Mouse (Mus musculus) ovary, postnatal 36 days (tissue): ENCODE results near the gene Acaa1a.

Source experiments
- DNase-seq: peaks from one replicate; pipeline ENCODE4 v3.0.0; 2022; ENCODE audit warnings: low spot score, mixed read lengths

The Acaa1a gene

DNA sequence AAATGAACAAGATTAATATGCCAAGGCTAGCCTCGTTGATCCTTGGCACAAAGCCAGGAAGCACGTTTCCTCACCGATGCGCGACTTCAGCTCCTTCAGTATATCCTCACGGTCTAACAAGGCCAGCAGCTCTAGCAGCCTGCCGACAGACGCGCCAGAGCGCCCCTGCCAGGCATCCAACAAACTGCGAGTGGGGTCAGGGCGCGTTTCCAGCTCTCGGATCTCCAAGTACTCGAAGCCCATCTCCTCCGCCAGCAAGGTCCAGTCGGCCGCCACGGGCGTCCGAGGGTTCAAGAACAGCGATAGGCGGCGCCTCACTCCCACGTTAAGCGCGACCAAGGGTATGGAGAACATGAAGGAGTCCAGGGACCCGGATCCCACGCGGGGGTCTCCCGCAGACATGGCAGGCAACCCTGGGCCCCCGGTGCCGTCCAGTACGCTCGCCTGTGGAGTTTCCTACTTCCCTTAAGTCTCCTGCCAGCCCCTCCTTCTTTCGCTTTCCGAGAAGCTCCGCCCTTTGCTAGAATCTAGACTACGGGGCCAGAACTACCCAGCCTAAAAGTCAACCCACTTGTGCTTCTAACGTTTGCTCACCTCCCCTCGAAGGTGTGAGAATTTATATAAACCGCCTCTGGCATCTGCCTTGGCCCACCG is at the start of gene Acaa1a:
TSS of gene Acaa1a (plus strand) at position 119 of the 654 bp plus-strand sequence.
- DNase-seq: peak; percentile 76

DNA sequence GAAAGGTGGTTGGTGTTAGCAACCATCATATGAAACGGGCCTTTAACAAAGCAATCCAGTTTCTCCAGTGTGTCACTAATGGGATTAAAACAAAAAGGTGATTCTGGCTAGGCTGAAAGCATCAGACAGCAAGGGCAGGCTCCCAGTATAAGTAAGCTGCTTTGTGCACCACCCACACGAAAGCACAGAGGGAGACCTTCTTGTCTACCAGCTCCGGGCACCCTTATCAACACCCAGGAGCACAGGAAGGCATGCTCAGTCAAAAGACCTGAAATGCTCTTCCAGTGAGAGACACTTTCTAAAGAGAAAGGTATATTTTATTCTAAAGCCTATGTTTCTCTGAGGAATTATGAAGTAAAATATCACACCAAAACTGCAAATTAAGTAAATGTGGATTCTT is 48.7 kb upstream of the Acaa1a start:
- DNase-seq: no peak

DNA sequence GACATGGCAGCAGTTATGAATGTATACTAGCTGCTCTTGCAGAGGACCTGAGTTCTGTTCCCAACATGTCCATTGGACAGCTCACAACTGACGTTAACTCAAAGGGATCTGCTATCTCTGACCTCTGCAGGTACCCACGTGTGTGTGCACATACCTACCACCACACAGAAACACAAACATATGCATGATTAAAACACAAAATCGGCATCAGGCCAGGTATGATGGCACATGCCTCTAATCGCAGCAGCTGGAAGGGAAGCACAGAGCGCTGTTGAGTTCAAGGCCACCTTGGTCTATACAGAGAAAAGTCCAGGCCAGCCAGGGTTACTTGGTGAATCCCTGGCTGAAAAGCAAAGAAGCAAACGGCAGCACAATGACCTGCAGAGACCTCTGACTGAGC is 41.8 kb upstream of the Acaa1a start:
- no peak for DNase-seq

DNA sequence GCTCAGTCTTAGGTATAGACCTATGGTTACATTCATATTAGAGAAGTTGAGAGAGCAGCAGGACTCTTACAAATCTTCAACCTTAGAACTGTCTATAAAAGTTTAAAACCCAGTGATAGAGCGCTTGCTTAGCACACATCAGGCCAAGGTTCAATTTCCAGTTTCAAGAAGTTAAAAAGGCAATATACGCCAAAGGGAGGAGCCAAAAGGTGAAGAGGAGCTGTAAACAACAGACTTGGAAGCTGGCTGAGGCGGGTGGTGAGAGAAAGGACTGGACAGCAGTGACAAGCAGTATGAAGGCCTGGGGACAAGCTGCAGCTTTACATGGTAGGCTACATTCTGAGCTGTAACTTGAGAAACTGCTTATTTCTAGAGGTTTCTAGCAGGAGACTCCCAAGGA is 40.9 kb upstream of the Acaa1a start:
- DNase-seq: no peak

DNA sequence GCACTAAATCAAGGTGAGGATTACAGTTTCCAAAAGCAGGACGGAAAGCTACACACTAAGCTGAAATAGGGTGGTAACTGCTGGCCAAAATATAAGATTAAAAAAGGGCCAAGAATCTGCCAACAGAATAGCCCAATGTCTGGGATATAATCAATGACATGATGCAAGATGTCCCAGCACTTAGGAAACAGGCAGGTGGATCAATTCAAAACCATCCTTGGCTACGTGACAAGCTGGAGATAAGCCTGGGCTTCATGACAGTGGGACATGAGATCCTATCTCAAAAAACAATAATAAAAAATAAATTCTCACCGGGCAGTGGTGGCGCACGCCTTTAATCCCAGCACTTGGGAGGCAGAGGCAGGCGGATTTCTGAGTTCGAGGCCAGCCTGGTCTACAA is 33.6 kb upstream of the Acaa1a start:
- DNase-seq: no peak

DNA sequence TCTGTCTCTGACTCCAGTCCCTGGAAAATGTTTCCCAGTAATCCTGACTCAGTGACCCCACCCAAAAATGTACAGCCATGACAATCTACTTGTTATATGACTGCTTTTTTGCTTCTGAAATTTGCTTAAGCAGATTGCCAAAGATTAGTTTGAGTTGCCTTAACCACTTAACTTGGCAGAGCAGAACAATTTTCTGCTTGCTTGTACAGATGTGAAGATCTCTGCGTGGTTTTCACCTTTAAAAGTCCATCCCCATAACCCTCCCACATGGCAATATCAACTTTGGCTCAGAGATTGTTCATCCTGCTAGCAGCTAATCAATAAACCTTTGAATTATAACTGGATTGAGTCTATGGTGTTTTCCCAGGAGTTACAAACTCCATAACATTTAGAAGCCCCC is 30.4 kb upstream of the Acaa1a start:
- DNase-seq: no peak

DNA sequence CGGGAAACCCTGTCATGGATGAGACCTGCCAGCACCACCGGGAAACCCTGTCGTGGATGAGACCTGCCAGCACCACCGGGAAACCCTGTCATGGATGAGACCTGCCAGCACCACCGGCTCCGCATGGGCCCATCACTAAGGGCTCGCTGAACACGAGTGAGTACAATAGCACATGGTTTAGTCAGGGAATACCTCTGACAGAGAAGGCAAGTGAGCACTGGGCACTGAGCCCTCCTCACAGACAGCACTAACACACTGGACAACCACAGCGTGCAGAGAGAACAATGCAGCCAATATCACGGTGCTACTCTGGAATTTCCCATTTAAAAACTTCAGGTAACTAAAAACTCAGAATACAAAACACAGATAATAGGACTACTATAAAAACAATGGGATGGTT is 26.4 kb upstream of the Acaa1a start:
- DNase-seq: no peak

DNA sequence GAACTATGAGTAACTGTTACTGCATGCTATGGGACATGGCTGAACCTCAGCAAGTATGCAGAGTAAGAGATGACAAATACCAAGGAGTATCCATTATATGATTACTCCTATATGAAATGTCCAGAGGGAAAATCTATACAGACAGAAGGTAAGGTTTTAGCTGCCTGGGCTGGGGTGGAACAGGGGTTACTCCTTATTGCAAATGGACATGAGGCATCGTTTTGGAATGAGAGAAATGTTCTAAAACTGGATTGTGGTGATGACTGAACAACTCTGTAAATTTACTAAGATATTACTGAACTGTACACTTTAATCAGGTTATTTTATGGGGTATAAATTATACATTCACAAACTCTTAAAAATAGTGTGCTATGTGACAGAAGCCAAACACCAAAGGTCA is 20.6 kb upstream of the Acaa1a start:
- no peak for DNase-seq

DNA sequence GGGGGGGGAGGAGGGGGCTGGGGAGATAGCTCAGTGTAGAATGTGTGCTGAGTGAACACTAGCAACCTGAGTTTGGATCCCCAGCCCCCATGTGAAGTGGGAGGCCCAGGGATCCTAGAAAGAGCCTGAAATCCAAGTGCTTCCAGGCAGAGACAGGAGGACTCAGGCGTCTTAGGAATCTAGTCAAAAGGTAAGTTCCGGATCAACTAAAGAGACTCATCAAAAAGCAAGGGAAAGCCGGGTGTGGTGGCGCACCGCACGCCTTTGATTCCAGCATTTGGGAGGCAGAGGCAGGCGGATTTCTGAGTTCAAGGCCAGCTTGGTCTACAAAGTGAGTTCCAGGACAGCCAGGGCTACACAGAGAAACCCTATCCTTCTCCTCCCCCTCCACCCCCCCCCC is 19.0 kb upstream of the Acaa1a start:
- DNase-seq: no peak

DNA sequence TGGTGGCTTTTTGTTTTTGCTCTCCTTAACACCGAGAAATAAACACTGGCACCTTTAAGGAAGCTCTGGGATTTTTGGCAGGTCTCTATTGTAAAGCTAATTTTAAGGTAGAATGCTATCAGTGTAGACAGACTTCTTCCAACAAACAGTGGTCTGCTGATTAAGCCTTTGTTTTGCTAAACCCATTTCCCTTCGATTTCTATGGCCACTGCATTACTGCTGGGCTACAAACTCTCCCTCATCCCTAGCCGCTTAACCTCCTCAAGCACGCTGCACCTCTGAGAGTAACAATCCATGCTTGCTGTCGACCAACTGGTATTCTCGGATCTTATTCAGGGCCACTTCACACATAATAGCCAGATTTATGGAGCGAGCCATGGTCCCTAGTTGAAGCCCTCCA is 18.5 kb upstream of the Acaa1a start:
- DNase-seq: no peak

DNA sequence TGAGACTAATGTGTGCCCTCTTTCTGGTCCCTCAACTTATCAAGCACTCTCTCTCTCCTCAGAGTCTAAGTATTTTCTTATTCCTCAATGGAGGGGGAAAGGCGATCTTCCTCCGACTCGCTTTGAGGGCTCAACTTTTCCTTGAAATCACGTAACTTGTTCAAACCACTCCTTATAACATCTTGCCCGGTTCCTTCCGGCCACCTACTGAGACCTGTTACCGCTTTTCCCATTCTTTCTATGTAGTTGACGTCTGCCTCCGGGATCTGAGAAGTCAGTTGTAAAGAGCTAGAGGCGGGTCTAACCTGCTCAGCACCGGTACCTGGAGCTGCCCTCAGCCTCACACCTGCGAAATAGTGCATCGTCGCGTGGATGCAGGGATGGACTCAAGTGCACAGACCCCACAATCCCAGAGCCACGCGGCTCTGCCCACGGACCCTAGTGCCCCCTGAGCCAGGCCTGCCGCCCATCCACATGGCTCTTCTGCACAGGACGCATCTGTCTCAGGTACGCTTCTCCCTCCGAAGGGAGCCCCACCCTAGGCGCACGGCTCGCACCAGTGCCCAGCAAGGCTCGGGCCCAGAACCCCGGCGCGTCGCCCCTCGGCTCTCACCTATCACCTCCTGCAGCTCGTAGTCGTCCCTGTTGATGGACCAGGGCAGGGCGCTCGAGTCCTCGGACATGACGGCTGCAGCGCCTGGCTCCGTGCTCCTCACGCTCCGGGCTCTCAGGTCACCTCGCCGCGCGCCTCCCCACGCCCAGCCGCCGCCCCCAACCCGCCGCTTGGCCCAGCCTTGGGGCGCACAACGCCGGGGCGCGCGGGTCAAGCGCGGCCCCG is 17.9 kb upstream of the Acaa1a start:
- no peak for DNase-seq

DNA sequence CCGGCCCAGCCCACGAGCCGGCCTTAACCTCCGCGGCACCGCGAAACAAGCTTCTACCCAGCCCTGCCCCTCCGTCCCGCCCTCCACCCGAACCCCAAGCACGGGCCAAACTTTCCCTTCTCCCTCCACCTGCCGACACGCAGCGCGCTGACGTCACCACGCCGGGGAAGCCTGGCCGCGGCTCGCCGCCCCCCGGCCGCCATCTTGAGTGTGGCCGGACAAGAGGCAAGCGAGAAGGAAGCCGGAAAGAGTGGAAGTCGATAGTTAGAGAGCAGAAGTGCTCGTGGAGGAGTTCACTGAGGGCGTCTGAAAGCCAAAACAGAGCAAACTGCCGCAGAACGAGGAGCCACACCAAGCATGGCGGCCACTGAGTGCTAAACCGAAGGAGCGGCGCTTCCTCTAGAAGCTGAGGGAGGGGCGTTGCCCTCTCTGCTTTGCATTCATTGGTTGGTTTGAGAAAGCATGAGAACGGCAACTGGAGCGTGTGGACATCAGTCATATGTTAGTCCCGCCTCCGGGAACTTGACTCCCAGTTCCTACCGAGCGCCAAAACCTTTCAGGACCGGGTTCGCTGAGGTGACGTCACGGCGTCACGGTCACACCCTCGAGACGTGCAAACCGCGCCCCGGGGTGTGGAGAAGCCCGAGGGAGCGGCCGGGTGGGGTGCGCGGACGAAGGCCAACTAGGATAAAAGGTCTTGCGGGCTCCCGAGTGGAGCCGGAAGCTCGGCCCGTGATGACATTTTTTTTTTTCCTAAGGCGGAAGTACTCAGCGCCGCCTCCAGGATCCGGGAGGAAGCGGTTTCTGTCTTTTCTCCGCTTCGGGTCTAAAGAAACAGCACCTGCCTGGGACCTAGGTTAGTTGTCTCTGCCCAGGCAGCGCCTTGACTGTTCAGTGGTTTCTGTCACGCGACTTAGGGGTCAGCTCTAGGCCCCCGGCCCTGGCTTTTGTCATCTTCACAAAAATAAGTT is 16.9 kb upstream of the Acaa1a start, which contains the start of gene Oxsr1:
TSS of gene Oxsr1 (minus strand) at position 139 of the 971 bp plus-strand sequence.
- DNase-seq: peak; percentile 99

DNA sequence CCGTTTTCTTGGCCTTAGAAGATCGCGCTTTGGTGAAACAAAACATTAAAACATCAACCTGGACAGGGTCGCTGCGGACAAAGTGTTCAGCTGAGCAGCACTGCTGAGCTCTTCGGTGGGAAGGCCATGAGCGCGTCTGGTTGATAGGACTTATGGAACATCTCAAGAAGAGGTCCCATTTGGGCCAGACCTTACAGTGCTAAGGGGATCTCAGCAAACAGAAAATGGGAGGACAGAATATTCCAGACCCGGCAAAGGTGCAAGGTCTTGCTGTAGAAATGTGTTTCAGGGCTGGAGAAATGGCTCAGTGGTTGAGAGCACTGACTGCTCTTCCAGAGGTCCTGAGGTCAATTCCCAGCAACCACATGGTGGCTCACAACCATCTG is 16.2 kb upstream of the Acaa1a start:
- DNase-seq: no peak

DNA sequence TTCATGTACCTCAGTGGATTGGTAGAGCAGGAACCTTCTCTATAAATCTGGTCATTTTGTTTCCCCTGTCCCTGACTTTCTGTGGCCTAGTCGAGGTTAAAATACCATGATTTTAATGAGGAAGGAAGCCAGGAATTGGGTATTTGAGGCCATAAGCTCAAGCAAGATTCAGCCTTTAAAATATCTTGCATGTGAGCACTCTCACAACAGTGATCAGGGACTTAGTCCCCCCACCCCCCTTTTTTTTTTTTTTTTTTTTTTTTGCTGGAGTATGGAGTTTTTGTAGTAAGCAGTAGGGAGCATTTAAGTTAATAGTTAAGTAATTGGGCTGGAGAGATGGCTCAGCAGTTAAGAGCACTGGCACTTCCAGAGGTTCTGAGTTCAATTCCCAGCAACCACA is 15.3 kb upstream of the Acaa1a start:
- DNase-seq: no peak

DNA sequence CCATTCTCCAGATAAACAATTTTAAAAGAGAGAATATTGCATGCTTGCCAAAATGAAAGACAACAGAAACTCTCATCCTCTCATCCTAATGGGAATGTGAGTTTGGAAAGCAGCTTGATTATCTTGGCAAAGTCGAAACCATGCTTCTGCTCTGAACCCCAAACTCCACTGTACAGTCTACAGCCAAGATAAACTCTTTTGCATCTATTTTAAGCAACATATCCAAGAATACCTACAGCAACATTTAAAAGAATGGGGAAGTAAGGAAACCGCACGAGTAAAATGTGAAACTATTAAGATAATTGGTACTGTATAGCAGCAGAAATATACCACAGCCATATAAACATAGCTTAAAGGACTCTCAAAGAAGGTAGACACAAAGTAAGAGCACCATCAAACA is 11.0 kb upstream of the Acaa1a start:
- DNase-seq: no peak

DNA sequence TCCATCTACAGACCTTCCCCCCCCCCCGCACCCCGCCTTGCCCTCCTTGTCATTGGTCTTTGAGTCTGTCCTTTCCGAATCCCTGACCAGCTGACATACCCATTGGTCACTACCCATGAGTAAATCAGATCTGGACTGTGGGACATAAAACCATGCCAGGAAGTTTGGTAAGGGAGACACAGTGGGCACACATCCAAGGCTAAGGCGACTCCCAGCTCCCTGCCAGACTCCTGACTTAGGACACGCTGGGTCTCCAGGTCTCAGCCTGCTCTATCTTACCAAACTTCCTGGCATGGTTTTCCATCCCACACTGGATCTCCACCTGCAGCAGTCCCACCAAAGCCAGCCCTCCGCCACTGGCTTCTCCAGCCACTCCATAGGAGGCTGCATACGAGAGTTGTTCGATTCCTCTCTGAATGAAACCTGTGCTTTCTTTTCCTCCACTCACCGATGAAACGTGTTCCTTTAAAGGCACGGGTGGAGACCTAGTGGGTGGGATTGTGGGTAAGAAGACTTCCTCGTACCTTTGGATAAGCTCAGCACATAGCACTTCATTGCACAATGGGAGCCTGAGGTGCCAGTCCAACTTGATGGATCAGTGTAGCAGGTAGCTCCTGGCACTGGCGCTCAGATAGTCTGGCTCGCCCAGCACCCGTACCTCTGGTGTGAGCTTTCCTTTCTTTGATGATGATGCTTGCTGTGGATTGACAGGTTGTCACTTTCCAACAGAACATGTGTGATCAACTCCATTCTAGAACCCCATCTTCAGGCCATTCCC is 9.1 kb upstream of the Acaa1a start:
- no peak for DNase-seq

DNA sequence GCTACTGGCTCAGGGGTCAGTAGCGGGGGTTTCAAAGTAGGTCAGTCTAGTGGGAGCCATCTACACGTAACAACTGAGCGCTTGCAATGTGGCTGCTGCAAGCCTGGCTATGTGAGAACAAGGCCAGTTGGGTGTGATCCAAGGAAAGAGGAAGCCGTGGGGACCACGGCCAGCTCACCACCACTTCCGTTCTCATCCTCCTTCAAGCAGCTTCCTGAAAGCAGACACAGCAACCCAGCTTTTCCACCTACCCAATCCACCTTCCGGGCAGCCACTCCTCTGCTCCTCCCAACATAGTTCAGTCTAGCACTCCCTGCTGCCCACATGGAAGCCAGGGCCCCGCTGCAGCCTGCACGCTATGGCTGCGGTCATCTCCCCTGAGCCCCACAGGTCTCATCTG is 5.2 kb upstream of the Acaa1a start:
- no peak for DNase-seq

DNA sequence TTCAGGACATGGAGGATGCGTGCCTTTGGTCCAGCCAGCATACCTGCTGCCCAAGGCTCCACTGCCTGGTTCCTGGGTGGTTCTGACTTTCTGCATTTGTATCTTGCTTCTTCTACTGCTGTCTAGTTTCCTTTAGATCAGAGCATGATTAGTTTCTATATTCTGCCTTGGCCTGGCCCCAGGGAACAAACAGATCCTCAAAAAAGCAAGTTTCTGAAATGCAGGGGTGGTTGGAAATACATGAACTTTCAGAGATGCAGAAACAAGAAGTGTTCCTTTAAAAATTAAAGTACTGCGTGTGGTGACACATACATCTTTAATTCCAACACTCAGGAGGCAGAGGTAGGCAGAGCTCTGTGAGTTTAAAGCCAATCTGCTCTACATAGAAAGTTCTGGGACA is 4.6 kb upstream of the Acaa1a start:
- DNase-seq: no peak

DNA sequence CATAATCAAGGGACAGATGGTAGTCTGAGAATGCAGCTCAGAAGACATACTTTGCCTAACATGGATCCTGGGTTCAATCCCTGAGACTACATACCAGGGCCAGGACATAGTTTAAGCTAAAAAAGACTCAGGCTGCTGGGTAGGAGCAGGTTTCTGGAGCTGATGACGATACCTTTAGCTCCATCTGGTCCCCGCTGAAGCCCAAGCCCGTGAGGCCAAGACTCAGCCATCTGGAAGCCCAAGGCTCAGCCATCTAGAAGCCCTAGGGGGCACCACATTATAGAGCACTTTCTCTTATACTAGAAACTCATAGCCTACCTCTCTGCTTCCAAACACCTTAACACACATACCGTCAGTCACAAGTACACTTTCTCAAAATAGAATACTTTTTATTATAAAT is 3.9 kb upstream of the Acaa1a start:
- no peak for DNase-seq

DNA sequence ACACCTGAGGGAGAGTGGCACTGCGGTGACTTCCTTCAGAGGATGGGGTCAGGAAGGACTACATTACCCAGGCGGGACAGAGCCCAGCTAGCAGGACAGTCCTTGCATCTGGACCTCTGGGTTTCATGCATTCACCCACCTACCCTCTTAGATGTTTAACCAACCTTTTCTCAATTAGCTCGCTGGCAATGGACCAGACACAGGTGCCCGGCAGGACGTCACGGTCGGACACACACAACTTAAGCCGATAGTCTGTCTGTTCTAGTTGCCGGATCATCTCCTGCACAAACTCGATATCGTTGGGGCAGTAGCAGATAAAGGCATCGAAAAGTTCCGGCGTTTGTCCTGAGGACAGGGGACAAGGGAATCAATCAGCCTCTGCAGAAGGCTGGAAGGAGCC is 1.6 kb upstream of the Acaa1a start:
- DNase-seq: no peak

DNA sequence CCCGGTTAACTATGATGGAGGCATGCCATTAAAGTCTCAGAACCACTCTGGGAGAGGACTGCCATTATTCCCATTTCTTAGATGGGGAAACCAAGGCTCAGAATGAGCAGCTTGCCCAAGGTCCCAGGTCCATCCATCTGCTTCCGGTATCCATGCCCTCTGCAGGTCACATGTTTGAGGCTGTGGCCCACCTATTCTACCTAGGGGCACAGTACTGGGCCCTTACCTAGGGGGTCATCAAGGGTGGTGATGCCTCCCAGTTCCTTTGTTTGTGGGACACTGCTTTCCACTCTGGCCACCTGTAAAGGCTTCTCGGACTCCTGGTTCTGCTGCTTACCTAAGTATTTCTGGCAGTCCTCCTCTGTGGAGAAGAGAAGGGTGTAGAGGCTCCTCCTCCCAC is 1.1 kb upstream of the Acaa1a start:
- DNase-seq: no peak

DNA sequence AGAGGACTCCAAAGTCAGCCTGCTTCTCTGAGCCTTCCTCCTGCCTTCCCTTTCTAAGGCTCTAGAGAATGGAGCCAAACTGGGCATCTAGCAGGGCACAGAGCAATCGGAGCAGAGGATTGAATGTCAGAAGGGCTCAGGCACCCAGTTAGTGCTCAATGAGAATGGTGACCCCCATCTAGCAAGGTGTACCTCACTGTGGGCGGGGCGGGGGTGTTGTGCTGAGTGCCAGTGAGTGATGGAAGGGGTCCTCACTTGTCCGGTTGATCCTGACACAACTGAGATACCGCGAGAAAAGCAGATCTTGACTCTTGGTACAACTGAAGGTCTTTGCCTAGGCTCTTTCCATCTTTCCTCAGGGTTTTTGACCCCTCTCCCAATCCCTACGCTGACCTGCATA is 370 bp upstream of the Acaa1a start:
- DNase-seq: no peak
